Mouse (Mus musculus): ENCODE data around the gene Cntn5.

GRCm38 (mm10) chr9:10116581-10116980 is 788.0 kb downstream of the Cntn5 start:
- TF ChIP-seq TCF3 (IDR thresholded peaks at IDR 0.05; ENCODE audit: insufficient read length, low read depth) (no peak), POLR2A (IDR thresholded peaks at IDR 0.05; ENCODE audit: insufficient read length, low read depth) (no peak), TCF12 (IDR thresholded peaks at IDR 0.05; ENCODE audit: insufficient read depth, poor library complexity, severe bottlenecking) (no peak), USF1 (IDR thresholded peaks at IDR 0.05; ENCODE audit: low read depth) (no peak), MYOG (IDR thresholded peaks at IDR 0.05; ENCODE audit: control insufficient read depth in 1 of 3, insufficient read depth in 1 of 3, insufficient read length in 2 of 3, low read depth in 2 of 3) (no peak)

All from myocyte (in vitro differentiated cells).